Comparison of ENCODE assay signal across 13 mouse cellular contexts in the genomic region with DNA sequence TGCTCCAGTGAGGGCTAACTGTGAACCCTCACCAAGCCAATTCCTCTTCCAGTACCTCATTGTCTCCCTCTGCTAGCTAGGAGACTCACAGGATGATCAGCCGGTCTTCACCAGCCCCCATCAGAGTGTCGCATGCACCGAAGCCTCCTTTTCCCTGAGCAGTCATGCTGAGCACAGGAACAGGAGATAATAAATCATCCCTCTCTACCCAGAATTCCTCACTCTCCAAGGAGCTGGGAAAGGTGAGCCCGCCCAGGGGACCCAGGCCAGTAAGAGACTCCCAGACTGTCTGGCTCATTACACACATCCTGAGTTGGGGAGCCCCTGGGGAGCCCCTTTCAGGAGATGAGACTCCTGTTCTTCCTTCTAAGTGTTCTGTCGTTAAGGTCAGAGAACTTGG.
A peak's percentile ranks its signal among the peaks of the same experiment; 100 is the strongest.
DNase-seq lines count a peak whose midpoint lies in the region; ATAC-seq and TF ChIP-seq lines count a peak whose summit lies in the region.
"Had no signal": no experiment of that assay in that cellular context is flagged by ENCODE, and none has a peak within 500 bp of the region (broad histone marks: within the 10 kb centered on the region; RNA-seq: fewer than 3 reads in every experiment).

No protein-coding gene starts in this region.

- TF ChIP-seq CTCF in intestine, postnatal 0 days (IDR thresholded peaks at IDR 0.05; ENCODE audit: low read depth) = no peak

- no peak overlapping the region for H3K4me3 ChIP-seq in hindbrain, embryonic 10.5 days
- no peak overlapping the region for H3K4me3 ChIP-seq in hindbrain, embryonic 14.5 days (replicated peaks; ENCODE audit: low read length)
- no peak overlapping the region for H3K4me3 ChIP-seq in embryonic facial prominence, embryonic 10.5 days
- H3K4me3 ChIP-seq in intestine, postnatal 0 days (ENCODE audit: low read depth, low read length) = no peak overlapping the region
- H3K4me3 ChIP-seq: midbrain, embryonic 12.5 days had no signal

- WGBS in hindbrain, embryonic 10.5 days = 65% methylated on average over 5 of the region's 5 CpGs
- 36% methylated on average over 5 of the region's 5 CpGs for WGBS in hindbrain, embryonic 14.5 days
- WGBS in embryonic facial prominence, embryonic 10.5 days = 77% methylated on average over 5 of the region's 5 CpGs
- 29% methylated on average over 5 of the region's 5 CpGs for WGBS in intestine, postnatal 0 days

- H3K9ac ChIP-seq in hindbrain, embryonic 14.5 days = no peak overlapping the region
- no peak overlapping the region for H3K9ac ChIP-seq in intestine, postnatal 0 days (ENCODE audit: low read depth, low read length)
- H3K9ac ChIP-seq: midbrain, embryonic 12.5 days had no signal

- peak overlapping the region; percentile 2; the same call in 1 of the 2 replicates for H3K27ac ChIP-seq in hindbrain, embryonic 10.5 days
- no peak overlapping the region for H3K27ac ChIP-seq in hindbrain, embryonic 14.5 days
- peak overlapping the region; percentile 26; the same call in 1 of the 2 replicates for H3K27ac ChIP-seq in embryonic facial prominence, embryonic 10.5 days (replicated peaks)
- H3K27ac ChIP-seq in intestine, postnatal 0 days (ENCODE audit: low read depth, low read length) = no peak overlapping the region
- H3K27ac ChIP-seq: midbrain, embryonic 12.5 days had no signal

- H3K36me3 ChIP-seq in hindbrain, embryonic 10.5 days = no peaks in the 10 kb centered on the region
- no peaks in the 10 kb centered on the region for H3K36me3 ChIP-seq in hindbrain, embryonic 14.5 days (replicated peaks; ENCODE audit: control insufficient read depth, insufficient read depth)
- H3K36me3 ChIP-seq in embryonic facial prominence, embryonic 10.5 days (replicated peaks) = no peaks in the 10 kb centered on the region
- H3K36me3 ChIP-seq in intestine, postnatal 0 days (ENCODE audit: control insufficient read depth, insufficient read depth) = no peaks in the 10 kb centered on the region
- H3K36me3 ChIP-seq: midbrain, embryonic 12.5 days had no signal

- peaks cover 5% of the 10 kb centered on the region for H3K4me1 ChIP-seq in hindbrain, embryonic 10.5 days (replicated peaks)
- H3K4me1 ChIP-seq in hindbrain, embryonic 14.5 days (replicated peaks; ENCODE audit: control insufficient read depth, insufficient read depth, low read length) = peaks cover 19% of the 10 kb centered on the region
- H3K4me1 ChIP-seq in embryonic facial prominence, embryonic 10.5 days = peaks cover 17% of the 10 kb centered on the region
- H3K4me1 ChIP-seq in intestine, postnatal 0 days (replicated peaks; ENCODE audit: control insufficient read depth, insufficient read depth, low read length) = no peaks in the 10 kb centered on the region

- no peaks in the 10 kb centered on the region for H3K27me3 ChIP-seq in hindbrain, embryonic 10.5 days (ENCODE audit: insufficient read depth, poor library complexity, severe bottlenecking)
- H3K27me3 ChIP-seq in hindbrain, embryonic 14.5 days (ENCODE audit: control insufficient read depth, insufficient read depth, low read length) = no peaks in the 10 kb centered on the region
- H3K27me3 ChIP-seq in embryonic facial prominence, embryonic 10.5 days (replicated peaks; ENCODE audit: low read depth, poor library complexity, severe bottlenecking) = no peaks in the 10 kb centered on the region
- no peaks in the 10 kb centered on the region for H3K27me3 ChIP-seq in intestine, postnatal 0 days (replicated peaks; ENCODE audit: control insufficient read depth, insufficient read depth, low read length)
- H3K27me3 ChIP-seq: midbrain, embryonic 12.5 days had no signal

- no peaks in the 10 kb centered on the region for H3K9me3 ChIP-seq in hindbrain, embryonic 10.5 days
- no peaks in the 10 kb centered on the region for H3K9me3 ChIP-seq in hindbrain, embryonic 14.5 days (ENCODE audit: control insufficient read depth, low read length)
- no peaks in the 10 kb centered on the region for H3K9me3 ChIP-seq in embryonic facial prominence, embryonic 10.5 days
- no peaks in the 10 kb centered on the region for H3K9me3 ChIP-seq in intestine, postnatal 0 days (ENCODE audit: control insufficient read depth)
- H3K9me3 ChIP-seq: midbrain, embryonic 12.5 days had no signal

- intact Hi-C loops in left cerebral cortex, postnatal 14 days (cut with DNase I) = no loop called here

- no peak for ATAC-seq in hindbrain, embryonic 14.5 days (ENCODE audit: low FRiP score)
- ATAC-seq in intestine, postnatal 0 days = no peak

- H3K4me2 ChIP-seq in hindbrain, embryonic 14.5 days (replicated peaks) = no peak overlapping the region
- H3K4me2 ChIP-seq in intestine, postnatal 0 days (replicated peaks; ENCODE audit: low read depth) = no peak overlapping the region
- H3K4me2 ChIP-seq: liver, embryonic 11.5 days; midbrain, embryonic 12.5 days had no signal

- DNase-seq in hindbrain, embryonic 10.5 days (ENCODE audit: low spot score) = no peak
- no peak for DNase-seq in hindbrain, embryonic 14.5 days (ENCODE audit: low spot score)
- DNase-seq in embryonic facial prominence, embryonic 10.5 days (ENCODE audit: low spot score) = no peak
- DNase-seq in kidney, adult 9 months = peak; percentile 64
- DNase-seq in mesoderm, embryonic 11.5 days (ENCODE audit: low read depth, low spot score) = peak; percentile 59
- DNase-seq in left cerebral cortex, postnatal 14 days (ENCODE audit: low spot score in 2 of 2) = no peak
- DNase-seq: cerebellum, postnatal 10 days; lung, postnatal 10 days; right cerebral cortex, adult 18-20 months; thymus, adult 2 months had no signal

Comparison
In these comparisons a context has a peak if more than half of its experiments do, and no peak if none do; other contexts are left out.
1. H3K27ac ChIP-seq: peak in hindbrain, embryonic 10.5 days (single experiment) and embryonic facial prominence, embryonic 10.5 days (single experiment); none in hindbrain, embryonic 14.5 days (single experiment) and intestine, postnatal 0 days (single experiment).
2. DNase-seq: peak in kidney, adult 9 months (single experiment) and mesoderm, embryonic 11.5 days (single experiment); none in hindbrain, embryonic 10.5 days (single experiment), hindbrain, embryonic 14.5 days (single experiment), embryonic facial prominence, embryonic 10.5 days (single experiment) and left cerebral cortex, postnatal 14 days (0 of 2).